Mouse (Mus musculus): ENCODE measurements around the gene Fam219a. TPM values are rescaled to one million over a fixed set of nuclear protein-coding genes. Genes with fewer than 3 reads are reported as not detected.

Fam219a gene
- polyA plus RNA-seq (2012; rRNA removed): 16.3 and 23.9 TPM in 2 replicates

- Histone ChIP-seq H3K36me3 (ENCODE audit: control insufficient read depth, insufficient read depth, low read length) (no peaks in the 10 kb centered on the region), H3K4me3 (ENCODE audit: extremely low read depth, insufficient read depth, insufficient read length) (peak within 1 kb of the TSS; percentile 73), H3K4me1 (ENCODE audit: control insufficient read depth, insufficient read depth, insufficient read length) (no peaks in the 10 kb centered on the region; the same call in 1 of the 2 replicates), H3K27ac (ENCODE audit: insufficient read depth, low read length) (no peak within 1 kb of the TSS; the same call in 1 of the 2 replicates), H3K27me3 (ENCODE audit: control insufficient read depth, insufficient read depth, low read length) (no peaks in the 10 kb centered on the region)
- WGBS: under 1% methylated on average over 41 of the region's 41 CpGs
- peak; percentile 98 for DNase-seq (ENCODE audit: low read depth in 1 of 2, low spot score in 2 of 2)
- TF ChIP-seq POLR2A (IDR thresholded peaks at IDR 0.05; ENCODE audit: low read depth, low read length) (peak; percentile 30; the same call in 1 of the 2 replicates), CTCF (IDR thresholded peaks at IDR 0.05; ENCODE audit: extremely low read depth, insufficient read depth, insufficient read length, insufficient replicate concordance) (peak; percentile 39; the same call in 1 of the 2 replicates)
These were observed at the start of gene Fam219a, which contains the start of gene Dnaic1 for GRCm38 (mm10) chr4:41569411-41569885. TSS of gene Fam219a (minus strand) at chr4:41569538. TSS of gene Dnaic1 (plus strand) at chr4:41569775.

GRCm38 (mm10) chr4:41615661-41616599 lies 46.6 kb upstream of the Fam219a start:
- no peak for DNase-seq (ENCODE audit: low read depth in 1 of 2, low spot score in 2 of 2)
- no peak overlapping the region for H3K4me3 ChIP-seq (ENCODE audit: extremely low read depth, insufficient read depth, insufficient read length)
- H3K27me3 ChIP-seq (ENCODE audit: control insufficient read depth, insufficient read depth, low read length): no peaks in the 10 kb centered on the region
- no peak overlapping the region for H3K27ac ChIP-seq (ENCODE audit: insufficient read depth, low read length)
- H3K36me3 ChIP-seq (ENCODE audit: control insufficient read depth, insufficient read depth, low read length): no peaks in the 10 kb centered on the region
- H3K4me1 ChIP-seq (ENCODE audit: control insufficient read depth, insufficient read depth, insufficient read length): no peaks in the 10 kb centered on the region
- TF ChIP-seq CTCF (IDR thresholded peaks at IDR 0.05; ENCODE audit: extremely low read depth, insufficient read depth, insufficient read length, insufficient replicate concordance) (no peak), POLR2A (IDR thresholded peaks at IDR 0.05; ENCODE audit: low read depth, low read length) (no peak)
- WGBS: 87% methylated on average over 9 of the region's 9 CpGs

- no peaks in the 10 kb centered on the region for H3K27me3 ChIP-seq (ENCODE audit: control insufficient read depth, insufficient read depth, low read length)
- WGBS: 11% methylated on average over 7 of the region's 7 CpGs
- peak in 1 of 2 experiments; percentile 55 for DNase-seq (ENCODE audit: low read depth in 1 of 2, low spot score in 2 of 2)
- H3K4me3 ChIP-seq (ENCODE audit: extremely low read depth, insufficient read depth, insufficient read length): no peak overlapping the region
- no peaks in the 10 kb centered on the region for H3K36me3 ChIP-seq (ENCODE audit: control insufficient read depth, insufficient read depth, low read length)
- TF ChIP-seq POLR2A (IDR thresholded peaks at IDR 0.05; ENCODE audit: low read depth, low read length) (no peak), CTCF (IDR thresholded peaks at IDR 0.05; ENCODE audit: extremely low read depth, insufficient read depth, insufficient read length, insufficient replicate concordance) (peak; percentile 81; the same call in 1 of the 2 replicates)
- no peaks in the 10 kb centered on the region for H3K4me1 ChIP-seq (ENCODE audit: control insufficient read depth, insufficient read depth, insufficient read length)
- H3K27ac ChIP-seq (ENCODE audit: insufficient read depth, low read length): no peak overlapping the region
These were observed 44.8 kb upstream of the Fam219a start for GRCm38 (mm10) chr4:41614156-41614555.

- Histone ChIP-seq H3K4me1 (ENCODE audit: control insufficient read depth, insufficient read depth, insufficient read length) (no peaks in the 10 kb centered on the region), H3K27ac (ENCODE audit: insufficient read depth, low read length) (no peak overlapping the region), H3K36me3 (ENCODE audit: control insufficient read depth, insufficient read depth, low read length) (no peaks in the 10 kb centered on the region), H3K27me3 (ENCODE audit: control insufficient read depth, insufficient read depth, low read length) (no peaks in the 10 kb centered on the region), H3K4me3 (ENCODE audit: extremely low read depth, insufficient read depth, insufficient read length) (no peak overlapping the region)
- TF ChIP-seq CTCF (IDR thresholded peaks at IDR 0.05; ENCODE audit: extremely low read depth, insufficient read depth, insufficient read length, insufficient replicate concordance) (no peak), POLR2A (IDR thresholded peaks at IDR 0.05; ENCODE audit: low read depth, low read length) (no peak)
- WGBS: 80% methylated on average over 8 of the region's 8 CpGs
- DNase-seq (ENCODE audit: low read depth in 1 of 2, low spot score in 2 of 2): no peak
These were observed 42.8 kb upstream of the Fam219a start for GRCm38 (mm10) chr4:41612166-41612565.

- H3K36me3 ChIP-seq (ENCODE audit: control insufficient read depth, insufficient read depth, low read length): no peaks in the 10 kb centered on the region
- WGBS: 54% methylated on average over 6 of the region's 6 CpGs
These were observed 41.2 kb upstream of the Fam219a start for GRCm38 (mm10) chr4:41610594-41610980.

GRCm38 (mm10) chr4:41609681-41610593 lies 40.6 kb upstream of the Fam219a start:
- DNase-seq (ENCODE audit: low read depth in 1 of 2, low spot score in 2 of 2): no peak
- TF ChIP-seq CTCF (IDR thresholded peaks at IDR 0.05; ENCODE audit: extremely low read depth, insufficient read depth, insufficient read length, insufficient replicate concordance) (no peak), POLR2A (IDR thresholded peaks at IDR 0.05; ENCODE audit: low read depth, low read length) (no peak)
- no peaks in the 10 kb centered on the region for H3K36me3 ChIP-seq (ENCODE audit: control insufficient read depth, insufficient read depth, low read length)
- H3K27ac ChIP-seq (ENCODE audit: insufficient read depth, low read length): no peak overlapping the region
- H3K4me3 ChIP-seq (ENCODE audit: extremely low read depth, insufficient read depth, insufficient read length): no peak overlapping the region
- H3K27me3 ChIP-seq (ENCODE audit: control insufficient read depth, insufficient read depth, low read length): no peaks in the 10 kb centered on the region
- H3K4me1 ChIP-seq (ENCODE audit: control insufficient read depth, insufficient read depth, insufficient read length): no peaks in the 10 kb centered on the region
- WGBS: 79% methylated on average over 10 of the region's 10 CpGs

More at GRCm38 (mm10) chr4:41610594-41610980, 41.2 kb upstream of the Fam219a start:
- Histone ChIP-seq H3K4me1 (ENCODE audit: control insufficient read depth, insufficient read depth, insufficient read length) (no peaks in the 10 kb centered on the region), H3K27ac (ENCODE audit: insufficient read depth, low read length) (no peak overlapping the region), H3K4me3 (ENCODE audit: extremely low read depth, insufficient read depth, insufficient read length) (no peak overlapping the region), H3K27me3 (ENCODE audit: control insufficient read depth, insufficient read depth, low read length) (no peaks in the 10 kb centered on the region)
- TF ChIP-seq CTCF (IDR thresholded peaks at IDR 0.05; ENCODE audit: extremely low read depth, insufficient read depth, insufficient read length, insufficient replicate concordance) (no peak), POLR2A (IDR thresholded peaks at IDR 0.05; ENCODE audit: low read depth, low read length) (no peak)
- DNase-seq (ENCODE audit: low read depth in 1 of 2, low spot score in 2 of 2): no peak
